Mouse (Mus musculus): Measurements from ENCODE around the gene Sdc1.

Sdc1 gene

DNA sequence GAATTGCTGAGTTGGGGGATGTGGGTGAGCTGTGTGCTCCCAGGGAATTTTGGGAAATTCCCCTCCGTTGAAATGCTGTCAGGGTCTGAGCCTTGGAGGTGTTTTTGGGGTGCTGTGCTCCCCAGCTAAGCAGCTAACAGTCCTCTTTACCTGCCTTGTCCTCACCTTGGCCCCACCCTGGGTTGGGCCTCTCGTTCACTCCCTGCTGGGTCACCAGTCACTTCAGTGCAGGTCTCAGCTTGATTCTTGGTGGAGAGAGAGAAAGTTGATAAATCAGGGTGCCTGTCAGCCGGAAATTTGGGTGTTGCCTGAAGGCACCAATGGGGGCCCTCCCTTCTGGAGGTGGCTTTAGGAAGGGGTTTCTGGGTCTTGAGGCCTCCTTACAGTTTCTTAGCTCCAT lies 11.4 kb downstream of the Sdc1 start:
- no peak for DNase-seq (ENCODE audit: low spot score)

DNA sequence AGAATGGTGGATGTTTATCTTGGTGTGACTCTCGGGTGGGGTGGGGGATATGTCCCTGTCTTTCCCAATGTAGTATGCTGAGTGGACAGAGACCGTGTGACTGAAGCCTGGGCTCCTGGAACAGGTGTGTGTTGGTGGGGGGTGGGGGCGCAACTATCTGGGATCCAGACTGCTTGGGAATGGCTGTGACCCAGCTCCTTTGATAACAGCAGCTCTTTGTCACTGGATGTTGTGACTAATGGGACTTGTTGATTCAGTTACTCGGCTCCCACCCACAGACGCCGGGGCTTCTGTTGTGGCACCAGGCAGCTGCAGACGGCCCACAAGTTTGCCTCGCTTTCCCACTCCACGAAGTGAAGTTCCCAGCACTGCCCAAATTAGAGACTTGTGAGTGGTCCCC lies 13.1 kb downstream of the Sdc1 start:
- DNase-seq (ENCODE audit: low spot score), result no peak

DNA sequence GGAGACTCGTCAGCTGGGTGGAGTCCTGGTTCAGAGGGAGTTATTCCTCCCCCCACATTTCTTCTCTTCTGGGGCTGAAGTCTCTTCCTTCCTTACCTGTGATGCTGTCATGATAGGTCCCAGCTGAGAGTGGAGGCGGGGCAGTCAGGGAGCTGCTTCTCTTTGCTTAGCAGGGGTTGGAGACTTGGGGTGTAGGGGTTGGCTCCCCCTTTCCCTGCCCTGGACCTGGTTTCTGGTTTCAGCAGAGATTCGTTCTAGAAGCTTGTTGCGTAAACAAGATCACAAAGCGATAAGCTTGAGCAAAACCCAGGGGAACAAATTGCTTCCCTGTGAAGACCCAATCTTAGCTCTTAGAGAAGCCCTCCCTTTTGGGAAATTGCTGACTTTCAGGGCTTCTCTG lies 15.4 kb downstream of the Sdc1 start:
- no peak for DNase-seq (ENCODE audit: low spot score)

DNA sequence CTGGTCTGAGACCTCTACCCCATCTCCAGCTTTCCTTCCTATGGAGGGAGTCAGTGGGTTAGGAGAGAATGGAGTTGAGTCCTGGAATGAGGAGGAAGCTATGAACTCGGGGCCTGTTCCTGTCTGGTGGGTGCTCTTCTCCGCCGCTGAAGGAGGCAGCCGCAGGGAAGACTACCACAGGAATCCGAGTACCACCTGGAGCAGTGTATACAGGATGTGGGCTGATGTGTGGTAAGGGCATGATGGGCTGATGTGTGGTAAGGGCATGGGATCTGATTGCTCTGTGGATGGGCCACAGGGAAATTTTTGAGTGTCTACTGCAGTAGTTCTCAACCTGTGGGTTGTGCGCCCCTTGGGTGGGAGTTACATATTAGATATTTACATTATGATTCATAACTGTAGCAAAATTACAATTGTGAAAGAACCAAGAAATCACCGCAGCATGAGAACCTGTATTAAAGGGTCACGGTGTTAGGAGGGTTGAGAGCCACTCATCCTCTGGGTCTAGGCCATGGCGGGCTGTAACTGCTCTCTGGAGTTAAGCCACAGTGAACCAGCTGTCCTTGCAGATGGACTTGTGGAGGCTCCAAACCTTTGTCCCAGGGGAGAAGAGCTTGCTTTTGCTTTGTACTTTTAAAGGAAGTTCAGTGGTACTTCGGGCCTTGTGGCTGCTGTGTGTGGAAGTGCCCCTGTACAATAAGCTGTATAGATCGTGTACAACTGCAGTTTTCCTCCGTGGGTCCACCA lies 16.0 kb downstream of the Sdc1 start:
- DNase-seq (ENCODE audit: low spot score), result no peak

DNA sequence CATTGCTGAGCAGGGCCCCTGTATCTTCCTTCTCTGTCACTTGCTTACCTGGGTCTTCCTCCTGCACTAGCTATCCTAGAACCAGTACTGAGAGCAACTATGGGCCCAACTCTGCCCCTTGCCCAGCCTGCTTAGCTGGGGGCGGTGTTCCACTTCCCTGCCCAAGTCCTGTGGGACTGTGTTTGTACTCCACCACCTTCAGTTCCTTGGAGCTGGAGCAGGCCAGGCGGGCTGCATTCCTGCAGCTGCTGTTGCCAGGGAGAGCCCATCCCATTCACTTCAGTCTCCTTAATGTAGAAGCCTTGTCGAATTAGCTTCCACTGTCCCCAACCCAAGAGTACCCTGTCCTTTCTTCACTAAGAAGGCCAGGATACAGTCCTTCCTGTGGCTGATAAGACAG lies 17.3 kb downstream of the Sdc1 start:
- DNase-seq (ENCODE audit: low spot score), result no peak

DNA sequence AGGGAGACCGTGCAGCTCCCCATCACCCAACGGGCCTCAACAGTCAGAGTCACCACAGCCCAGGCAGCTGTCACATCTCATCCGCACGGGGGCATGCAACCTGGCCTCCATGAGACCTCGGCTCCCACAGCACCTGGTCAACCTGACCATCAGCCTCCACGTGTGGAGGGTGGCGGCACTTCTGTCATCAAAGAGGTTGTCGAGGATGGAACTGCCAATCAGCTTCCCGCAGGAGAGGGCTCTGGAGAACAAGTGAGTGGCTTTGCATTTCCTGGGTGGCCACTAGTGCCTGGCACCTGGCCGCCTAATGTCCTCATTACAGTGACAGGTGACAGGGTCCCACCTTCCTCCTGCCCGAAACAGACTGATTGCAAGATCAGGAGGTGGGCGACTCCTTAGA lies 19.5 kb downstream of the Sdc1 start:
- no peak for DNase-seq (ENCODE audit: low spot score)

DNA sequence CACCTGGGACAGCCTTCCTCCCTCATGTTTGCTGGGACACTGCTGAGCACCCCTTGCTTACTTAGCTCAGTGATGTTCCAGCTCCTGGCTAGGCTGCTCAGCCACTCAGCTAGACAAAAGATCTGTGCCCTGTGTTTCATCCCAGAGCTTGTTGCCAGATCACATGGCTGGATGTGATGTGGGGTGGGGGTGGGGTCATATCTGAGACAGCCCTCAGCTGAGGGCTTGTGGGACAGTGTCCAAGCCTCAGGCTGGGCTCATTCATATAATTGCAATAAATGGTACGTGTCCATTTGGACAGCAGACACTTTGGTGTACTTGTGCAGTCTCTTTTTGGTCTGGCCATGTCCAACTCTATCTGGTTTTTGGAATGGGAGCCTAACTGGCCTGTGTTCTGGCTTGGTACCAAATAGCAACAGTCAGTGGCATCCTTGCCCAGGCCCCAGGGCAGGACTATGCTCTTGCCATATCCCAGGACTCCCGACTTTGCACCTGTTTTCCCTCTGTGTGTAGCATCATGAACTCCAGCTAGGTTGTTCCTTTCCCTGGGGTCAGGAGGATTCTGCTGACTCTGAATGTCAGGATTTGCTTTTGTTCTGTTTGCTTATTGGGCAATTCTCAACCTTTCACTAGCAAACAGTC lies 22.4 kb downstream of the Sdc1 start:
- DNase-seq (ENCODE audit: low spot score), result no peak

DNA sequence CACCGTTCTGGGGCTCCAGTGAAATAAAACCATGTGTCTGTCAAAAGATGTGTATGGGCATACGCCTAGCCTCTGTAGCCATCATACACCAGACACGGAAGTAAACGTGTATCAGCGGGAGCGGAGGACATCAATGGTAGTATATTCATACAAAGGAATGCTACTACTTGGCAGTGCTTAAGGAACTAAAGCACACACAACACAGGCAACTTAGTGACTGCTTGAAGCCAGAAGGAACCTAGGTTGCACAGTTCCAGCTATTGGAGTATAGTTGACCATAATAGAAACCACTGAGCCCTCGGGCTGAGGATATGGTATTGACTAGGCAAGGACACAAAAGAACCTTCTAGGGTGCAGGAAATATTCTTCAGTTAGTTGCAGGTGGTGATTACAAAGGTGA lies 26.8 kb downstream of the Sdc1 start:
- no peak for DNase-seq (ENCODE audit: low spot score)

DNA sequence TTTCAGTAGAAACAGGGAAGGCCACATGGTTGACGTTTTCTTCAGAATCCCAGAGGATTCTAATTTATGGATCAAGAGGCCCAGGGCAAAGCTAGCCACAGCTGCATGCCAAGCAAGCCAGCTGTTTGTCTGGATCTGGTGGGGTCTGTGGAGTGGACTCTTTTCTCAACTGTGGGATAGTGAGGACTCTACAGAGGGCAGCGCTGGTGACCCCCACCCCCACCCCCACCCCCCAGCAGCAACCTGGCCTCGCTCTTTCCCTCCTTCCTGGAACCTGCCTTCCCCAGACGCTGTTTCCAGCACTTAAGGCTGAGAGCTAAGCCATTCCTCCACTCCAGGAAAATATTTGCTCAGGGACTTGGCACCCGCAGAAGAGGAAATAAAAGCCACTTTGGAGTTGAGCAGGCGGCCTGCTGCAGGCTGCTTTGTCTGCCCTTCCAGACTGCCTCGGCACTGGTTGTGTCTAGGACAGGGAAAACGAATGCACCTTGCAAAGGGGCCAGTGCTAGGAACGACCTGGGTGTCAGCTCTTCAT lies 27.4 kb downstream of the Sdc1 start:
- DNase-seq (ENCODE audit: low spot score), result no peak

DNA sequence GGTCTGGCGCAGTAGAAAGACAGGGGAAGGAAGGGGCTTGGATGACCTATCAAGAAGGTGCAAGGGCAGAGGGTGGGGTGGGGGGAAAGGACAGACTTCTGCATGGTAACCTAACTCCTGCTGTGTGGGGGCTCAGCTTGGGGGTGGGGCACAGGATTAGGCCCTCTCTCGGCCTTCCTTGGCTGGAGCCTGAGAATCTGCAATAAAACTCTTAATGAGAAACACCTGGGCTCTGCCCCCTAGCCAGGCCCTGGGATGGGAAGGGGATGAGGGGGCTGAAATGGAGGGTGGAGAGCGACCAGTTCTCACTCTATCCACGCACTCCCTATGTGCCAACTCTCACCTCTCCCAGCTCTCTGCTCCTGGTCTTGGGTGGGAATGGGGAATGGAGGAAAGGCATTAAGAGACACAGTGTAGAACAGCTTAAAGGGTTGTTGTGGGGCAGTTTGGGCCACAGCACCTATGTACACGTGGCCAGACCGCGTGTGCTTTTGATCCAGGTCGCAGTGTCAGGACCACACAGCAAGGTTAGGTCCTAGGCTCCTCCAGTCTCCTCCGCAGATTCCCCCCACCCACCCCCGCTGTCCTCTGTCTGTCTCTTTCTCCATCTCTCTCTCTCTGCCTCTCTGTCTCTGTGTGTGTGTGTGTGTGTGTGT lies 32.4 kb downstream of the Sdc1 start:
- no peak for DNase-seq (ENCODE audit: low spot score)

DNA sequence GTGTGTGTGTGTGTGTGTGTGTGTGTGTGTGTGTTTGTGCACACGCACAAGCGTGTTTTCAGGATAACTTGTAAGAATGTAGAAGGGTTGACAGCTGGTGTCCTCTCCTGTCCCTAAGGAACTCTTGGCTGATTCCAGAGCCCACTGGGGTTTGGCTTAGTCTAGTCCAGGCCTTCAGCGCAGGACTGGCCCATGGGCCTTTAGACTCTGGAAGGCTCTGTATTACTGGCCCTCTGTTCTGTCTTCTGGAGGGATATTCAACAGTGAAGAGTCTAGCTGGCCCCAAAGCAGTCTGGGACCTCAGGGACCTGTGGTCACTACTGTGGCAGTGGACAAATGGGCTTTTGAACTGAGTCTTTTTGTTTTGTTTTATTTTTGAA lies 32.9 kb downstream of the Sdc1 start:
- no peak for DNase-seq (ENCODE audit: low spot score)

DNA sequence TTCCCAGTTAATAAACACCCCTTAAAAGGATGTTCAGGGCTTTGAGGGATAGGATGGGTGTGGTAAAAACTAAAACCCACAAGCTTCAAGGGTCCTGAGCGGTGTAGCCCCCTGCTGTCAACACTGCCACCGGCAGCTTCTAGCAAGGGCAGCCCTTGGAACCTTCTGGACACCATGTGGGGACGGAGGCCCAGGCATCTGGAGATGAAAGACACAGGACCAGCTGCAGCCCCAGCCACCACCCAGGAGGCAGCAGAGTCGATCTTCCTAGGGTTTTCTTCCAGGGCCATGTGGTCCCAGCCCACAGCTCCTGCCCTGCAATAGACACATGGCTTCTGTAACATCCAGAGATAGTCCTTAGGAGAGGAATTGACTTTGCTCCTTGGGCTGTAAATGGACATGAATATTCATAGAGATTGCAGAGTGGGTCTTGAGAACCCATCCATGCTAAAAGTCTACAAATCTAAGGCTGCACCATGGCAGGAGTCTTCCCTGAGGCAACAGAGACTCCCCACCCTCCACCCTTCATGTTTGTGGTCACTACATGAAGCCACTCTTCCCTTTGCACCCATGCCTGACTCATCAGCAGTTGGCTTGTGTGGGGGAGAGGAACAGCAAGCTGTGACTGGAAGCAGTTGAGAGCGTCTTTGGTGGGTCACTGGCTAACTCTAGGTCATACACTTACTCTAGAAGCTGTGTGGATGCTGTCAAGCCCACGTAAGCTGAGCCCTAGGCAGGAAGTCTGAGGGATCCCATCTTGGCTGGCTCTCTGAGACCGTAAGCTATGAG lies 34.0 kb downstream of the Sdc1 start:
- DNase-seq (ENCODE audit: low spot score), result no peak

DNA sequence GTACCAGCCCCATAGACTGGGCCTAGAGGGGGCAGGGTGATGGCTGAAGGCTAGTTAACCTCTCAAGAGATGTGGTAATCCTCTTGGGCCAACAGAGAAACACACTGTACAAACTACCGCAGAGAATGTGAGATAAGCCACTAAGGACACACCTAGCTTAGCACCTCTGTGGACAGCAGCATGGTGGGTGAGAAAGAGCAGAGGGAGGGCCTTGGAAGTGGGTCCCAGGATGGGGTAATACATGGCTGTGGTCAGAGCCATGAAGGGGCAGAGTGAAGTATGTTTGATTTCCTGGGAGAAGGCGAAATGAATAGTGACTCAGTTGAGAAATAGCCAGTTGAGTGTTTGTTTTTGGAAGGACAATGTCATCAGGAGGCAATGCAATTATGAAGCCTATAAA lies 38.0 kb downstream of the Sdc1 start:
- no peak for DNase-seq (ENCODE audit: low spot score)

DNA sequence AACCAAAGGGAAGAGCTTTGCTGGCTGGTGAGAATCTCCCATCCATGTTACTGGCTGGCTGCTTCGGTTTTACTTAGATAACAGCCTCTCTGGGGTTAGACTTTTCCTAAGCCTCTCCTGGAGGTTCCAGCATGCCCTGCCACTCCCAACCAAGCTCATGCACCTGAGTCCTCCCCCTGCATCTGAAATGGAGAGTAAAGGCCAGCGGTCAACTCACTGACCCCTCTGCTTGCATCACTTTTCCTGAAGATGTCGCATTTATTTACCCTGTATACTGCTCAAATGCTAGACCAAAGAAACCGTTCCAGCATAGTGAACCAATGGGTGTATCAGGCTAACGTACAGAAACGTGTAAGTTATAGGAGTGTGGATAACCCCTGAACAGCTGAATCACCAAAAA lies 38.5 kb downstream of the Sdc1 start:
- DNase-seq (ENCODE audit: low spot score), result no peak

DNA sequence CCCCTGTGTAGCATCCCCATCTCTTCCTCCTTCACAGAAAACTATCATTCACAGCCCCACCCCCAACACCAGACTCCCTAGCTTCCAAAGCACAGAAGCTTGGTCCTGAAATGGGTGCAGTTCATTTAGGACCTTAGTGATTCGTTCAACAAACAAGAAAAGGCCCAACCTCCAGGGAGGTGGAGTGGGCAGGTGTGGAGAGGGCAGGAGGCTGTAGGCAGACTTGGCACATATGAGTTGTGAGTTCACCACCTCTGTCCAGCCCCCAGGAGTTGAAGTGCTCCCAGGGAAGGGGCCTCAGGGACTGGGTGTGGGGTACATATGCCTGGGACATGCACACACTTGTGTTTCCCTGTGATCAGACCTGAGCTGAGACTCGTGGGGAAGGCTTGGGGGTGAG lies 39.8 kb downstream of the Sdc1 start:
- DNase-seq (ENCODE audit: low spot score), result no peak

DNA sequence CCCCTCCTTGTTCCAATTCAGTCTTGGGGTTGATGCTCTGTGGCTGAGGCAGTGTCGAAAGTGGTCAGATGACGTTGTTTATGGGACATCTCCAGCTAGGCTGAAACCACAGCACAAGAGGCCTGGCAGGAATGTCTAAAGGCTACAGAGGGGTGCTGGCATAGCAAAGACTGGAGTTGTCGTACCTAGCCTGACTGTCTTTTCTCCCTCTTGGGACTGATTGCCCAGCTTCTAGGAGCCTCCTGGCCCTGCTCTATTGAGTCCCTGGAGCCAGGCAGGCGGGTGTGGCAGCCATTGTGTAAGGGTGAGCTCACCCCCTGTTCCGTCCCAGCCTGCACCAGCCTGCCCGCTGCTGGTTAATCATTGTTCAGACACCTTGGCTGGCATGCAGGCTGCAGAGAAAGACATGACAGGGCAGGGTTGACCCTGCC lies 40.3 kb downstream of the Sdc1 start:
- DNase-seq (ENCODE audit: low spot score), result no peak

DNA sequence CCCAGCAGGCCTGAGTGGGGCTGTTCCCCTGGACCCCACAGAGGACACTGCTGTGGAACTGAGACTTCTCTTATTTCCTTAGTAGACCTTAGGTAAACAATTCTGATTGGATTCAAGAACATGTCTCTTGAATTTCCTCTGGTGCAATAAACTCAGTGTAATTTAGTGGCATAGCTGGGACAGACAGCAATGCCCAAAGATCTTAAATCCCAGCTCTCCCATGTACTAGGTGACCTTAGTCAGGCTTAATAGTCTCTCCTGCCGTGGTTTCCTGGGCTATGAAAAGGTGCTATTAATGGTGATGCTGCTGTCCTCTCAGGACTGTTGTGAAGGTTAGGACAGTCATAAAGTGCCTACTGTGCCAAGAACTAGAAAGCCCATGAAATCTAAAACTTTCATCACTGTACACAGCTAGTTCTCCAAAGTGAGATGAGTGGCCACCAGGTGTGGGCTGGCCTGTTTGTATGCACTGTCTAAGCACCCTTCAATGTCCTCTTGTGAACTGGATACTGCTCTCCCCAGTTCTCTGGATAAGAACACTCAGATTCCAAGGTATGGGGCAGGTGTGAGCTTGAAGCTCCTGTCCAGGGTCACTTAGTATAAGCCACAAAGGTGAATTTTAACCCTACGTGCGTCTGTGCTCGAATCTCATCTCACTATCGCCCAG lies 40.9 kb downstream of the Sdc1 start:
- DNase-seq (ENCODE audit: low spot score), result no peak

DNA sequence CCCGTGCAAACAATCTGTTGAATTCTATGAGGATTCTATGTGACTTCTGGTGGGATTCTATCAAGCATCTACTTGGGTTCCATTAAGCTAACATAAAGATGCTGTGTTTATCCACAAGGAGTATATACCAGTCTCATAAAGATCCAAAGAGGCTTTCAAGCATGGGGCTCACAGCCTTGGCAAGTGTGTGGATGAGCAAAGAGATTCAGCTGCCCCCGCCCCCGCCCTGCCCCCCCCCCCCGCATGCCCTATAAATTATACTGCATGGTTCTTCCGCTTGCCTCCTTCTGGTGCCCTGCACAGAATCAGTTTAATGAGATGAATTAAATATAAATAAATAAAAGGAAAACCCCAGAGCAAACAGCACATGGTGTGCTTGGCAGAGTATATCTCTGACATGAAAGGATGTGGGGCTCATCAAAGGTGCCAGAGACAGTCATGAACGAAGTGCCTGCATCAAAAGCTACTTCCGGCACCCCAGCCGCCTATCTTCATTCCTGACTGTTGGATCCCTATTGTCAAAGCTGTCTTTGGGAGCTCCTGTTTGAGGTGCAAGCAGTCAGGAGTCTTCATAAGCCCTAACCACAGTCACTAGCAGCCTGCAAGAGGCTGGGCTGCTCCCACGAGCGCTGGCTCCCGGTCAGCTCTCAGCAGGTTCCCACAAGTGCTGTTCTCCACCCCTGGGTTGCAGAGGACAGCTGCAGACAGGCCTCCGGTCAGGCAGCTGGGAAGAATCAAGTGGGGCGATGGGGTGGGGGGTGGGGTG lies 46.5 kb downstream of the Sdc1 start:
- DNase-seq (ENCODE audit: low spot score), result no peak

DNA sequence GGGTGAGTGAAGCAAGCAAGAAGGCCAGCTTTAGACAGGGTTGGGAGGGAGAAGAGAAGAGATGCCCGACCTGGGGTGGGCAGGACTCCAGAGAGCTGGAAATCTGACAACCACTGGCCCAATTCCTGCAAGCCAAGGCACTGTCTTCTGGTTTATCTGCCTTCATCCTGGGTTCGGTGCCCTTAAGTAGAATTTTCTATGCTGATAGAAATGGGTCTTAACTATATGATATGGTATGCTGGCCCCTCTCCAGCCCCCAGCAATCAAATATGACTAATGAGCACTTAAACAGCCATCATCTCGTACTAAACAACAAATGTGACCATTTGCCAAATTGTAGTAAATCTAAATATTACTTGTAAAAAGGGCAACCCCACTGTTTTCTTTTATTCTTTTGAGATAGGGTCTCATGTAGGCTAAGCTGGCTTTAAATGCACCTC lies 47.1 kb downstream of the Sdc1 start:
- no peak for DNase-seq (ENCODE audit: low spot score)

DNA sequence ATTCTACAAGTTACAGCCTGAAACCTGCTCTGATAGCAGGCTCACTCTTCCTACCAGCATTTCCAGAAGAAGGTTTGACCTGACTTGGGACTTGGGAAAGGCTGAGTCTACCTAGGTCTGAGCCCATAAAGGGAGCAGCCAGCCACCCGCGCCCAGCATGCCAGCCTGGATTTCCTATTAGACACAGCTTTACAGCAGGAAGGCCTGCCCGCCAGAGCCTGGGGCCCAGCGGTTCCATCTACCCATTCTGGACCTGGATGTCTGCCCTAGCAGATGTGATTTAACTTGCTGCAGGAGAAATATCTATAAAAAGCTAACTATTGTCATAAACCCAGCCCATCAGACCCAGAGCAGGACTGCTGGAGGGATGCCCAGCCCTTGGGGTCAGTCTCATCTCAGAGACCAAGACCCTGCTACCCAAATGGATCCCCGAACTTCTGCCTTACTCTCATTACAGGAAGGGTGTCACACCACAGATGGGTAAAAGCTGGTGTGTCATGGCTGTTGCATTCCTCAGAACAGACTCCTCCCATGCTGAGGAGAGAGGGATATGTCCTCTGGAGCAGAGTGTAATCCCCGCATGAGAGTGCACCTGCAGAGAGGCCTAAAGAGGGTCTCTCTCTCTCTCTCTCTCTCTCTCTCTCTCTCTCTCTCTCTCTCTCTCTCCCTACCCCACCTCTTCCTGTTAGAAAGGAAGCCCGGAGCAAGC lies 54.0 kb downstream of the Sdc1 start:
- DNase-seq (ENCODE audit: low spot score), result no peak
